Mouse (Mus musculus): ENCODE data around the gene Impdh1.

Impdh1 gene

DNA sequence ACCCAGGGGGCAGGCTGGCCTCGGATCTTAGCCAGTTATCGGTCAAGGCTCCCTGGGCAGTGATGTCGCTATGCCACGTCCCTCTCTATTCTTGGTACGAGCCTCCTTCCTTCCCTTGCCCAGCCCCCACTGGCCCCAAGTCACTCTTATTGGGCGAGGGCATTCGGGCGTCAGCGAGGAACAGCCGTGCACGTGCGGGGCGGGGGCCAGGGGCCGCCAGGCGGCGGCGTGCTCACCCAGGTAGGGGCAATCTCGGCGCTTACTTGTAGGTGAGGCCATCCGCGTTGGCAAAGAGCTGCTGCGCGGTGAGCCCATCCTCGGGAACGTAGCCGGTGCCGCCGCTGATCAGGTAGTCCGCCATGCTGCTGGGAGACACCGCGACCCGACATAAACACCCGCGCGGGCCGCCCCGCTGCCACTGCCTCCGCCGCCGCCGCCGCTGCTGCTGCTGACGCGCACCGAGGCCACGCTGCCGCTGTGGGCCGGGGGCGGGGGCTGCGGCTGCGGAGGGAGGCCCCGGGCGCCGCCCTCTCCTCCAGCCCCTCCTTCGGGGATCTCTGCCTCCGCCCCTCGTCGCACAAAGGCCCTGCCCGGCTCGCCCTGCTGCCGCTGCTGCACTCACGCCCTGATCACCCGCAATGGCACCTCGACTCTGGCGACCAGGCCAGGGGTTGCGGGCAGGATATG is 4.2 kb downstream of the Impdh1 start:
- peak; percentile 57 for DNase-seq (ENCODE audit: low read depth)

DNA sequence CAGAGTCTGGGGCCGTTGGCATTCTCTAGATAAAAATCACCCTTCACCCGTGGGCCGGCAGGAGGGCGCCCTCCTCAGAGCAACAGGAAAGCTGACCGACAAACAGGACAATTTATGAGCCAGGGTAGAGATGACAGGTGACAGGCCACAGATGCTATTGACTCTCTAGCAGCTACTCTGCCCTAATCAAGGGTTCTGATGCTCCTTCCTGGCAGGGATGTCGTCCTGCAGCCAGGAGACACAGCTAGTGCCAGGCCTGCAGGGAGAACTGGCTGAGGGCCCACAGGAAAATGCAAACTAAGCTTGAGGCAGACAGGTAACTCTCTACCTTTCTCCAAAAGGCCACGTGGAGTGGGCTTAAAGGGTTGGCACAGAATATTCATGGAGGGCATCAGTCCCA is 5.0 kb downstream of the Impdh1 start:
- no peak for DNase-seq (ENCODE audit: low read depth)

DNA sequence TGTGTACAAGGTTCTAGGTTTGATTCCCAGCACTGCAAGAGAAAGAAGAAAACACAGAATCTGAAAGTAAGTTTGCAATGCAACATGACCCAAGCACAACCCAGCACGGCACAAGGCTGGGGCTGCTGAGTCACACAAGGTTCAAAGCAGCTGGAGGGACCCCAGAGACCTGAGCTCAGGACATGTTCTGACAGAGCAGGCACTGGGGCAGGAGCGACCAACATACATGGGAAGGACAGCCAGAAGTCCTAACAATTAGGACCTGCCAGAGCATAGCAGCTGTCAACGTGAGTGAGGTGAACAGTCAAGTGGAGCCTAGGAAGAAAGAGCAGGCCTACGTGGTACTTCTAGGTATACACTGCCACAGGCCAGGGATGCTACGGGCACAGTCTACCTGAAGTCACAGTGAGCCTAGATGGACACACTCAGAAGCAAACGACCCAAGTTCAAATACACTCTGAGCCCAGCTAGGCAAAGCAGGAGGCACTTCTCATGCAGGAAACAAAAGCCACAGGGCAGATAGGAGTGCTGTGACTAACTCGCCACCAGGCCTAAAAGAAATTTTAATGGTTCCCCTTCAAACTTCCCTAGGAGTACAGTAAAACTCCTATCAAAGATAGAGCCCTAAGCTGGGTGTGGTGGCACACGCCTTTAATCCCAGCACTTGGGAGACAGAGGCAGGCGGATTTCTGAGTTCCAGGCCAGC is 5.8 kb downstream of the Impdh1 start:
- DNase-seq (ENCODE audit: low read depth), result no peak

DNA sequence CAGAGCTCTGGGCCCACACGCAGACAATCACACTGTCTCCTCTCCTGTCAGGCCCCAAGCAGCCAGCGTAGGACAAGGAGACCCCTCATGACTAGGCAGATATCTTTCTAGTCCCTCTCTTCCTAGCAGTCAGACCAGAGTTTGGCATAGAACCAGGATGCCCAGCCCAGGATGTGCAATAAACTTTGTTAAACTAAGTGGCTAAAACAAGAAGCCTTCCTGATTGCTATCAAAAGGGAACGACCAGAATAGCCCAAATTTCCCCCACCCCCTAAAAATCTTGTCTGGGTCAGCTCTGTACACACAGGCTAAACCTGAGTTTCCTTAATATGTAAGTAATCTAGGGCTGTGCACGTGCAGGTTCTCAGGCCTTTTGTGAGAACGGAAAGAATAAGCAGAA is 8.0 kb downstream of the Impdh1 start:
- DNase-seq (ENCODE audit: low read depth), result no peak

DNA sequence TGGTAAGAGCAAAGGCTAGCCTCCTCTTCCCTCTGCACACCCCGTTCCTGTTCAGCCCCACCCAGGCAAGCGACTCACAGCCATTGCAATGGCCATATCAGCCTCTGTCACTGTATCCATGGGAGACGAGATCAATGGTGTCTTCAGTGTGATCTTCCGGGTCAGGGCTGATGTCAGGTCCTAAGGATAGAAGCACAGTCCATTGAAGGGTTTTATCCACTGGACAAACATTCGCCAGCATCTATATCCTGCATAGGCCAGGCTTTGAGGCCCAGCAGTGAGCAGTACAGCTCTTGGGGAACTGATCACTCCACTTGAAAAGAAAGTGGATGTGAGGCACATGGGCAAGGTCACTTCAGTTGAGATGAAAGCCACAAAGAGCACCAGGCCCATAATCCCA is 9.1 kb downstream of the Impdh1 start:
- DNase-seq (ENCODE audit: low read depth), result no peak

DNA sequence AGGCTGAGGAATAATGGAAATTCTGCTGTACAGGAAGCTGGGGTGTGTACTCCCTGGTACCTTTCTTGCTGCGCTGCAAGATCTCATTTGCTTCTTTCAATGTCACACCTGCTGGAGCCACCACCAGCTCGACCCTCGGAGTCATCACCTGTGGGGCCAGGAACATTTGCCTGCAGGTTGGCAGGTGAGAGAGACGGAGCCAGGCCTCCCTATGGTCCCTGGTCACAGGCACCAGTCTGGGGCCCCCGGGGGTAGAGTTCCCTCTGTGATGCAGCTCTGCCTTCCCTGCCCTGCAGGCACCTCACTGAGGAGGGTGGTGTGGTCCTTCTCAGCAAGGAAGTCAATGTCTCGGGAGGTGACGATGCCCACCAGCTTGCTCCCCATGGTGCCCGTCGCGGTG is 10.2 kb downstream of the Impdh1 start:
- no peak for DNase-seq (ENCODE audit: low read depth)

DNA sequence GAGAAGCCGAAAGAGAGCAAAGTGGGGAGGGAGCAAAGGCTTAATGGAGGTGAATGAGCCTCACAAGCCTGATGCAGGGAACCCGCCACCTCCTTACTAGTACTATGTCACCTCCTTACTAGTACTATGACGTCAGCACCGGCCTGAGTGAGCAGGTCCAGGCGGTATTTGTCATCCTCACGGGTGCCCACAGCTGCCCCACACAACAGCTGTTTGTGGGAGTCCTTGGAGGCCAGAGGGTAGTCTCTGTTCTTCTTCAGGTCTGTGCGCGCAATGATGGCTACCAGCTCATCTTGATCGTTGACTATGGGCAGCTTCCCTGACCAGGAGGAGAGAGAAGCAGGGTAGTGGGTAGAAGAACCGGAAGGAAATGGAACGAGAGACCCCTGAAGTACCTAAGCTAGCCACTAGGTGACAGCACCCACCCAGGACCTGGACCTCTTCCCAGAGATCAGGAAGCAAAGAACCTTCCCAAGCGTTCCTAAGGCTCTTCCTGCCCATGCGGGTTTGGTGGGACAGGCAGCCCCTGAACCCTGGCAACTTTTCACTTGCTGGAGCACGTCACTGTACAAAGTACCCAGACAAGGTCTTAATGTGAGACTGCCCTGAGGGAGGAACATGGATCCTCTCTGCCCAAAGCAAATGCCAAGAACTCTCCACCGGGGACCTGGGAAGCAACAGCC is 11.1 kb downstream of the Impdh1 start:
- DNase-seq (ENCODE audit: low read depth), result no peak

DNA sequence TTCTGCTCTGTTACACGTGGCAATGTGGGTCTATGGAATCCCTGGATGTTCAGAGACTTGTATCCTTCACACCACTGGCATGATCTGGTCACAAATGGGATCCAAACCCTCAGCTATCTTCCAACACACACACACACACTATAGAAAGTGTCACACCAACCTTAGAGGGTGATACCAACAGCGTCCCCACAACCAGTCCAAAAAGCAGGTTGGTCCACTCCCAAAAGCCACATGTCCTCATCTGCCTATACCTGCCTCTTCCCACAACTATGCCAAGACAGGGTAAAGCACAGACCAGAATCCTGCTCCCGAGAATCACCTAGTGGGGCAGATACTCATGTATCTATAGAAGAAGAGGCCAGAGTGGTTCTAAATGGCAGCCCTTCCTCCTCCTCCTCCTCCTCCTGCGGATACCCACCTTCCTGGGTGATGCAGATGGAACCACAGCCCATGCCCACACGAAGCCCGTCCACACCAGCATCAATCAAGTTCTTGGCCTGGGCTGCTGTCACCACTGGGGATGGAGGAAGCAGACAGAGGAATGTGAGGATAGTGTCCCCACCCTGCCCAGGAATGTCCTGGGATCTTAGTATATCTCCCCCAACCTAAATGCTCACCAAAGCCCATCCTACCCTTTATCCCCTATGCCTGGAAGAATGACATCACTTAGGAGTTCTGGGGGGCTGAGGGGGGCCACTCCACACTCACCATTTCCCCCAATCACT is 12.1 kb downstream of the Impdh1 start:
- DNase-seq (ENCODE audit: low read depth), result no peak

DNA sequence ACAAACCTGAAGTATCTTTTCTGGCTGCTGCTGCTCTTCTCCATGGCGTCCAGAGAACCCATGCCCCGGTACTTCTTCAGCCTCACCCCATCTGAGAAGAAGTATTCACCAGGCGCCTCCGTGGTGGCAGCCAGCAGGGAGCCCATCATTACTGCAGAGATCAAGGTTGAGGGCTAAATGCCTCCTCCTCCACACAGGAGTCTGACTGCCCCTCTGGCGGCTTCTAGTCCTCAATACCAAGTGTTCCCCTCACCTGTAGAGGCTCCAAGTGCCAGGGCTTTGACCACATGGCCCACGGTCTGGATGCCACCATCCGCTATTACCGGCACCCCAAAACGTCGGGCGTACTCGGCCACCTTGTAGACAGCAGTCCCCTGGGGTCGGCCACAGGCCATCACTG is 13.1 kb downstream of the Impdh1 start:
- no peak for DNase-seq (ENCODE audit: low read depth)

DNA sequence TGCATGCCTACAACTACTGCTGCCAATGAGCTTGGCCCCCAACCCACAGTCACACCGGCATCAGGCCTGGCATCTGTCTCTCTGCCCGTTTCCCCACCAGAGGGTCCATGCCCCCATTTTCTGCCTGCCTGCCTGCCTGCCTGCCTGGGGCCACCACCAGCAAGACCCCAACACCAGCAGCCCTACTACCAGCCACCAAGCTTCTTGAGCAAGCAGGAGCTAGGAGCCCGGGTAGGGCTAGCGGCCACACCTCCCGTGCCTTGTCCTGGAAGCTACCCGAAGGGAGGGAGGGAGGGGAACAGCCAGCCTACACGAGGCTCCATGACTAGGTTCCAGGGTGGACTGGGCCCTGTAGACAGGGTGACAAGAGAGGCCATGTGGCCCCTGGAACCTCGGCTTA is 14.2 kb downstream of the Impdh1 start:
- DNase-seq (ENCODE audit: low read depth), result no peak

DNA sequence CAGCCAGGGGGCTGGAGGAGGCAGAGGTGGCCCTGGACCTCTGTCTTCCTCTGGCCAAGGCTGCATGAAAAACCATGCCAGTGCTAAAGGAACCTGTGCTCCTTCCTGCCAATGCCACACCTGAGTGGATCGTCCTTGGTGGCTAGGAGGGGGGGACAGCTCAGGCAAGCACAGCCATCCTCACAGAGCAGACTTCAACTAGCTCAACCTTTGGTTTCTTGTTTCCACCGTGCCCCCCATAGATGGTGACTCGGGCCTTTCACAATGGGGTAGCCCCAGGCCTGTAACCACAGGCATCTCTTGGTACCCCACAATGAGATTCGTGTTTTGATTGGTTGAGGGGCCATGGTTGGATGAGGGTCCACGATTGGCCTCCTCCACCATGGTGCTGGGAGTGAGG is 14.8 kb downstream of the Impdh1 start:
- DNase-seq (ENCODE audit: low read depth), result no peak

DNA sequence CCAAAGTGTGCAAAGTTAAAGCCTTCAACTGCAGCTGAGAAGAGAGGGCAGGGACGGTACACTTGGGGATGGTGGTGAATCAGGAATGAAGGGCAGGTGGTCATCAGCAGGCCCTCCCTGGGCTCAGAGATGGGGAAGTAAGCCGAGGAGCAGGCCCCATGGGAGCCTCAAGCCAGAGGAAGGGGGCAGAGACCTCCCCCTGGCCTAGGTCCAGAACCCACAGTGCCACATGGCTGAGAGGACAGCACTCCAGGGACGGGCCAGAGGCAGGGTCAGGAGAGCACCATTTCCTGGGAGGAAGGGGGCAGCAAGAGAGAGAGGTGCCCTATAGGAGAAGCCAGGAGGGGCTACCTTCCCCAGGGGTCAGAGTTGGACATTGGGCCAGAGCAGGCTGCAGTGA is 15.7 kb downstream of the Impdh1 start:
- no peak for DNase-seq (ENCODE audit: low read depth)

DNA sequence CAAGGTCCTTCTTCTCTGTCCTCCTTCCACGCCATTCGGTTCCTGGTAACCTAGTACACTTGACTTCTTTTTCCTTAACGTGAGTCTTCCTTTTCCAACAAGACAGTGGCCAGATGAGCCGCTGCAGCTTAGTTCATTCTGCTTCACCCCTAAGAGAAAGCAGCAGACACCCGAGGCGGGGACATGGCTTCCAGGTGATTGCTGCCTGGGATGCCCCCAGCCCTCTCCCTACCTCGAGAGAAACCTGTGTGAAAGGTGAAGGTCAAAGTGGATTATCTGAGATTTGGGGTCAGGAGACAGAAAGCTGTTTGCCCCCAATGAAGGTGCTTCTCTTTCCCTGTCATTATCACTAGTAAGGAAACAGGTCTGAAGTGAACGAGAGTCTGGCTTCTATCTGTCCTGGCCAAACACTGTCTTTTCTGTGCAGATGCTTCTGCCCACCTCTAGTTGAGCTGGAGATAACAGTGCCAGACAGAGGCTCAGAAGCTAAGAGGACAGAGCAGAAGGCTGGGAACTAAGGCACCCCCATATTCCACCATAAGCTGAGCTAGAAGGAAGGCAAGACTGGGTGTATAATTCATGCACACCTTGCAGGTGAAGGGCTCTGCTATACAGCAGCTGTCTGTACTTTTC is 16.8 kb downstream of the Impdh1 start:
- DNase-seq (ENCODE audit: low read depth), result no peak

DNA sequence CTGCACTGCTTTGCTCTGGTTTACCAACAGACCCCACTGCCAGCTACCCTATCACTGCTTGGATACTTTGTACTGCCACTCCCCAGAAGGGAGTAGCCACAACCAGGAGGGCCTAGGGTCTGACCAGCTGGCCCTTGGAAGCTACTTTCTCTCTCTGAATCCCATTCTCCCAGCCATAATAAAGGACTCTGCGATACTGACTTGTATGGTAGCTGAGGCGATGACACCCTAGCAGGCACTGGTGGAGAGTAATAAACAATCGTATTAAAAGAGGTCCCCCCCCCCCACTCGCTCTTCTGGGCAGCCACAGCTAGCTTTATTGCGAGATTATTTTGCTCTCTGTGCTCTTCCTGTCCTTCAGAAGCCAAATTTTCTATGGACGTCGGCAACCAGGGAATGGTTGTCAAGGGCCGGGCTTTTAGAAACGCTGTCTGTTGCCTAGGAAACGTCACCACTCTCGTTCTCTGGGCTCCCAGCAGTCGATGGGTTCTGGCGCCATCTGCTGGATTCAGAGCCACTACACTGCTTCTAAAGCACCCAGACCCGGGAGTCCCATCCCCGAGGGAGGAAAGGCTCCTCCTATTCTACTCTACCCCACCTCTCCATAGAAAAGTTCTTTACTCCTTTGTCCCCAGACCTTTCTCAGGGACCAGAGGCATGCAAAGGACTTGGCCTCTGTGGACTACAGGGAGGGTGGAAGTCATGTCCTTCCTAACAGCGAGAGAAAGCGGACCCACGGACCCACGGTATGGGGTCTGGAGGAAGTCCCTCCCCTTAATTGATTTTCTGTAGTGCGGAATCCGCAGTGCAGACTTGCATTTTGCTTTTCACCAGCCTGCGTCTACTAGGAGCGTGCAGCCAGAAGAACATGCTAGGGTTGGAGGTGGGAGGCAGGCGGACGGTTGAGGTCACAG is 17.6 kb downstream of the Impdh1 start:
- DNase-seq (ENCODE audit: low read depth), result peak; percentile 78

DNA sequence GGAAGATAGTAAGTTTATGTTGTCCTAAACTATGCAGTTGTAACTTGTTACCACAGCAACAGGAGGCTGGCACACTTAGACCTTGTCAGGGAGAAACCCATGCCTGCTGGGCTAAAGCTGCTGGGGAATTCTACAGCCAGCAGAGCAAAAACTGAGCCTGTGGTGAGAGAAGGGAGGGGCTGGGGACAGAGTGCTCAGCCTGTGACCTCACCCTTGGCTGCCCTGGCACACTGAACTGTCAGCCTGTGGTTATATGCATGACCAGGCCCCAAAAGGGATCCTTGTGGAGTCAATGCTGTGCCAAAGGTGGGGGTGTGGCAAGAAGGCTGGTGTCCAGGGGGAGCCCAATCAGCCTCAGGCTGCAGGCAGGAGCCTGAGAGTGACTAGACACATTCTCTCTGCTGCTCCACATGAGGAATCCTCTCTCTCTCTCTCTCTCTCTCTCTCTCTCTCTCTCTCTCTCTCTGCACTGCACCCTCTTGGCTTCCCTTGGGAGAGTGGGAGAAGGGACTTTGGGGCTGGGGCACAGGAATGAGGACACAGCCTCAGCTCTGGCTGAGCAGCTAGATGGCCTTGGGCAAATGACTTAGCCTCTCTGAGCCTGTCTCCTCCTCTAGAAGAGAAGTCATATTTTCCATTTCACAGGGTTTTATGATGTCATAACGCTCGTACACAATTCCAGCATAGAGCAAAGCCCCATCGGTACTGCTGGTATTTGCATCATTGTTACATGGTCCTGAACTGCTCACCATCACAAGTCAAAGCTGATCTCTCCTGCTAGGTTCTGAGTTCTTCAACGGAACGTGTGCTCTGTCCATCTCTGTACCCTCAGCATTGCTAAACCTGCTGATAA is 20.1 kb downstream of the Impdh1 start:
- DNase-seq (ENCODE audit: low read depth), result no peak

DNA sequence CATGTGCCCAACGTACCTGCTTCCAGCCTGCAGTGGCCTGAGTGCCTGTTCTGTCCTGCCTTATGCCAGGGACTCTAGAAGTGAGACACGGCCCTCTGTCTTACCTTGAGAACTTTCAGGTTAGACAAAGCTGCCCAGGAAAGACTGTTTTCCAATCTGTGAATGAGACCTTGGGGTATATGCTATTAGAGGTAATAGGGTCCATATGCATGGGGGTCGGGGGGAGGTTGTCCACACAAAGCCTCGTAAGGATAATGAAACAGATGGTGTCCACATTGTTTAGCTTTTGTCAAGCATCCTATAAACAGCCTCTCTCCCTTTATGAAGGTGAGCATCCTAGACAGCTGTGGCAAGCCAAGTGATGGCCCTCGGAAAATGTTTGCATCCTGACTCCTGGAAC is 21.0 kb downstream of the Impdh1 start:
- DNase-seq (ENCODE audit: low read depth), result no peak

DNA sequence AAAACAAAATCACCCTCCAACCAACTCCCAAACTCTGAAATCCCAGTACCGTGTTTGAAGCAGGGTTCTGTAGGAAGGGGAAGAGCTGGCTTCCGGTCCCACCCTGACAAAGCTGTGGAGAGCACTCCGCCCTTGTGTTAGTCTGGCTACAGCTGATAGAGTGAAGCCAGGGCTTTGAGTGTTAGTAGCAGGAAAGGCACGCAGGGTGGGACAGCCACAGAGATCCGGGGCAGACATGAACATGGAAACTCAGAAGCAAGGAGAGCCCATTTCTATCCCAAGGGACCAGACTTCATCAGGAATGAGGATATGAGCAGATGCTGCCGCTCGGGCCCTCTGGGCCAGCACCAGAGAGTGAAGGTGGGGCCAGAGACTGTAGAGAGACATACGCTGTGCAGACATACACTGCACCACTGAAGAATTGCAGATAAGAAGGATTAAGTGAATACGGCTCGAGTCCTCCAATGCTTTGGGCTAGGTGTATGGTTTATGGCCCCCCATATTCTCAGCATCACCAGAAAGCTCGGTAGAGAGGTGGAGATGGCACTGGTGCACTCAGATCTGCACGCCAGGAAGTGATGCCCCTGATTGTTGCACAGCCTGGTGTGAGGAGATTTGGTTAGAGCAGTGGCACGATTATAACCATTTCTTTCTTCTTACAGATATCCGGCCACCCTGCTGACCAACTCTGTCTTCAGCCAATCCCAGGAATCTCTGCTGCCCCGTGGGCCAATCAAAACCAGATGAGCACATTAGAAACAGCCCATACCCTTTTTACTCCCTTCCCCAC is 22.0 kb downstream of the Impdh1 start:
- no peak for DNase-seq (ENCODE audit: low read depth)

DNA sequence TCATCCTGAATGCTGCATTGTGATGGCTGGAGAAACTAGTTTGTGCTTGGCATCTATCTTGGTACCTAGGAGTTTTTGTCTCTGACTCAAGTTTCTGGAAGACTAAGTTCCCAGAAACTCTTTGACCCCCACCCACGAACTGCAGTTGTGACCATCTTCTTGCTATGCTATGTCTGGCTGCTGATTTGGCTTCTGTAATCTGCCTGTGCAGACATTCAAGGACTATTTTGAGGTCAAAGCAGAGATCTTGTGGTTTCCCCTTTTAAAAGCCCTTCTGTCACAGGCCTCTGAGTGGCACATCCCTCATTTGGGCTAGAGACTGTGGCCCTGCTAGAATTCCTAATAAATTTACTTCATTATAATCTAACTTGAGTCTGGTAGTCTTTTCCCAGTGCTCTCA is 28.2 kb downstream of the Impdh1 start:
- no peak for DNase-seq (ENCODE audit: low read depth)

DNA sequence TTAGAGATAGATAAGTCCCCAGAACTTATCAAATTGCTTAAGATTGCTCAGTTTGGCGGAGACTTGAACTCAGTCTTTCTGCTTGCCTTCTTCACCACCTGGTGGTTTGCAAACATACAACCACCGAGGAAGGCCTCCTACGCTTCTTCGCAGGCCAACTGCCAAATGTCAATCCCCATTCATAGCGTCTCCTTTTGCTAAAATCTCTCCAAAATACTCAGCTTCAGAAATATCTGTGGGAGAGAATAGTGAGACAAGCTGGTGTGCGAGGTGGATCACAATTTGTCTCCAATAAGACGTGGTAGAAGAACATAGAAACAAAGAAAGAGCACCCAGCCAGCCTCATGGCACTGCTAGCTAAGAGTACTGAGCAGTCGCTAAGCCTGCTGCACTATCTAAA is 36.3 kb downstream of the Impdh1 start:
- no peak for DNase-seq (ENCODE audit: low read depth)

Measured in c-Kit-positive CD71-positive TER-119-negative erythroid progenitor cells, embryonic 14.5 days (primary cell).